Mouse (Mus musculus): Measurements from ENCODE around the gene Sugp2. TPM values are rescaled to one million over a fixed set of nuclear protein-coding genes. Genes with fewer than 3 reads are reported as not detected.

Gene Sugp2
- 31.7 and 32.5 TPM in 2 replicates for polyA plus RNA-seq (2015; fragmentation: Nextera tagmentation; extraction: Ambion mirVana)

- WGBS, result under 1% methylated on average over 67 of the region's 67 CpGs
- Histone ChIP-seq H3K9me3 (replicated peaks) (no peaks in the 10 kb centered on the region), H3K27me3 (no peaks in the 10 kb centered on the region), H3K4me1 (peaks cover 16% of the 10 kb centered on the region), H3K9ac (peak within 1 kb of the TSS; percentile 78), H3K4me2 (replicated peaks) (peak within 1 kb of the TSS; percentile 93), H3K4me3 (replicated peaks) (peak within 1 kb of the TSS; percentile 89), H3K36me3 (peaks cover 44% of the 10 kb centered on the region), H3K27ac (replicated peaks) (peak within 1 kb of the TSS; percentile 97)
- peak; percentile 96 for ATAC-seq (ENCODE audit: insufficient number of reproducible peaks, low FRiP score, low TSS enrichment, low read depth)
These were observed at the start of gene Sugp2, which contains the start of gene Armc6 for GRCm38 (mm10) chr8:70234080-70234780. Sugp2 (plus strand) TSS chr8:70234226. Armc6 (minus strand) TSS chr8:70234466.

GRCm38 (mm10) chr8:70188707-70189106, 45.3 kb upstream of the Sugp2 start:
- Histone ChIP-seq H3K27me3 (no peaks in the 10 kb centered on the region), H3K9ac (no peak overlapping the region), H3K27ac (replicated peaks) (no peak overlapping the region), H3K4me1 (no peaks in the 10 kb centered on the region), H3K9me3 (replicated peaks) (no peaks in the 10 kb centered on the region), H3K36me3 (peaks cover 27% of the 10 kb centered on the region; the same call in 1 of the 2 replicates), H3K4me2 (replicated peaks) (no peak overlapping the region), H3K4me3 (replicated peaks) (no peak overlapping the region)
- 68% methylated on average over 7 of the region's 7 CpGs for WGBS
- no peak for ATAC-seq (ENCODE audit: insufficient number of reproducible peaks, low FRiP score, low TSS enrichment, low read depth)

GRCm38 (mm10) chr8:70193238-70193637, 40.8 kb upstream of the Sugp2 start:
- Histone ChIP-seq H3K4me3 (replicated peaks) (no peak overlapping the region), H3K27me3 (no peaks in the 10 kb centered on the region), H3K9me3 (replicated peaks) (no peaks in the 10 kb centered on the region), H3K4me1 (no peaks in the 10 kb centered on the region), H3K4me2 (replicated peaks) (no peak overlapping the region), H3K36me3 (peaks cover 14% of the 10 kb centered on the region; the same call in 1 of the 2 replicates), H3K9ac (no peak overlapping the region), H3K27ac (replicated peaks) (no peak overlapping the region)
- ATAC-seq (ENCODE audit: insufficient number of reproducible peaks, low FRiP score, low TSS enrichment, low read depth), result no peak
- WGBS, result 61% methylated on average over 5 of the region's 5 CpGs

GRCm38 (mm10) chr8:70194191-70194590, 39.8 kb upstream of the Sugp2 start:
- Histone ChIP-seq H3K9ac (no peak overlapping the region), H3K4me3 (replicated peaks) (no peak overlapping the region), H3K27me3 (no peaks in the 10 kb centered on the region), H3K36me3 (peaks cover 13% of the 10 kb centered on the region; the same call in 1 of the 2 replicates), H3K4me2 (replicated peaks) (no peak overlapping the region), H3K9me3 (replicated peaks) (no peaks in the 10 kb centered on the region), H3K4me1 (no peaks in the 10 kb centered on the region), H3K27ac (replicated peaks) (no peak overlapping the region)
- 78% methylated on average over 3 of the region's 3 CpGs for WGBS
- ATAC-seq (ENCODE audit: insufficient number of reproducible peaks, low FRiP score, low TSS enrichment, low read depth), result no peak

- Histone ChIP-seq H3K4me3 (replicated peaks) (no peak overlapping the region), H3K9me3 (replicated peaks) (no peaks in the 10 kb centered on the region), H3K4me2 (replicated peaks) (no peak overlapping the region), H3K27me3 (no peaks in the 10 kb centered on the region), H3K4me1 (no peaks in the 10 kb centered on the region), H3K9ac (no peak overlapping the region), H3K36me3 (peaks cover 8% of the 10 kb centered on the region; the same call in 1 of the 2 replicates), H3K27ac (replicated peaks) (no peak overlapping the region)
- no peak for ATAC-seq (ENCODE audit: insufficient number of reproducible peaks, low FRiP score, low TSS enrichment, low read depth)
- 75% methylated on average over 2 of the region's 2 CpGs for WGBS
These were observed 38.3 kb upstream of the Sugp2 start for GRCm38 (mm10) chr8:70195762-70196161.

- H3K9ac ChIP-seq, result no peak overlapping the region
- no peaks in the 10 kb centered on the region for H3K4me1 ChIP-seq
- H3K4me3 ChIP-seq (replicated peaks), result no peak overlapping the region
- no peaks in the 10 kb centered on the region for H3K36me3 ChIP-seq
- no peaks in the 10 kb centered on the region for H3K27me3 ChIP-seq
- H3K4me2 ChIP-seq (replicated peaks), result no peak overlapping the region
- H3K9me3 ChIP-seq (replicated peaks), result no peaks in the 10 kb centered on the region
- WGBS, result 48% methylated on average over 7 of the region's 7 CpGs
- ATAC-seq (ENCODE audit: insufficient number of reproducible peaks, low FRiP score, low TSS enrichment, low read depth), result no peak
- no peak overlapping the region for H3K27ac ChIP-seq (replicated peaks)
These were observed 36.4 kb upstream of the Sugp2 start for GRCm38 (mm10) chr8:70197603-70198002.

- no peaks in the 10 kb centered on the region for H3K36me3 ChIP-seq
- no peak overlapping the region for H3K27ac ChIP-seq (replicated peaks)
- H3K4me2 ChIP-seq (replicated peaks), result no peak overlapping the region
- peak; percentile 22; the same call in 1 of the 2 replicates for ATAC-seq (ENCODE audit: insufficient number of reproducible peaks, low FRiP score, low TSS enrichment, low read depth)
- no peak overlapping the region for H3K9ac ChIP-seq
- no peak overlapping the region for H3K4me3 ChIP-seq (replicated peaks)
- no peaks in the 10 kb centered on the region for H3K9me3 ChIP-seq (replicated peaks)
- H3K4me1 ChIP-seq, result no peaks in the 10 kb centered on the region
- no peaks in the 10 kb centered on the region for H3K27me3 ChIP-seq
- 70% methylated on average over 5 of the region's 5 CpGs for WGBS
These were observed 33.8 kb upstream of the Sugp2 start for GRCm38 (mm10) chr8:70200098-70200681.

GRCm38 (mm10) chr8:70201417-70201816, 32.6 kb upstream of the Sugp2 start:
- Histone ChIP-seq H3K4me1 (no peaks in the 10 kb centered on the region), H3K27ac (replicated peaks) (no peak overlapping the region), H3K9ac (no peak overlapping the region), H3K4me3 (replicated peaks) (no peak overlapping the region), H3K27me3 (no peaks in the 10 kb centered on the region), H3K36me3 (no peaks in the 10 kb centered on the region), H3K4me2 (replicated peaks) (no peak overlapping the region), H3K9me3 (replicated peaks) (no peaks in the 10 kb centered on the region)
- ATAC-seq (ENCODE audit: insufficient number of reproducible peaks, low FRiP score, low TSS enrichment, low read depth), result no peak
- WGBS, result 68% methylated on average over 3 of the region's 3 CpGs

- WGBS, result 71% methylated on average over 4 of the region's 4 CpGs
- Histone ChIP-seq H3K4me3 (replicated peaks) (no peak overlapping the region), H3K27me3 (no peaks in the 10 kb centered on the region), H3K36me3 (no peaks in the 10 kb centered on the region), H3K4me2 (replicated peaks) (no peak overlapping the region), H3K9ac (no peak overlapping the region), H3K9me3 (replicated peaks) (no peaks in the 10 kb centered on the region), H3K27ac (replicated peaks) (no peak overlapping the region), H3K4me1 (no peaks in the 10 kb centered on the region)
- ATAC-seq (ENCODE audit: insufficient number of reproducible peaks, low FRiP score, low TSS enrichment, low read depth), result no peak
These were observed 31.0 kb upstream of the Sugp2 start for GRCm38 (mm10) chr8:70203072-70203471.

GRCm38 (mm10) chr8:70204757-70205156, 29.3 kb upstream of the Sugp2 start:
- no peak overlapping the region for H3K9ac ChIP-seq
- H3K4me2 ChIP-seq (replicated peaks), result no peak overlapping the region
- peaks cover 1% of the 10 kb centered on the region; the same call in 1 of the 2 replicates for H3K4me1 ChIP-seq
- 42% methylated on average over 1 of the region's 1 CpGs for WGBS
- no peak for ATAC-seq (ENCODE audit: insufficient number of reproducible peaks, low FRiP score, low TSS enrichment, low read depth)
- no peak overlapping the region for H3K27ac ChIP-seq (replicated peaks)
- no peaks in the 10 kb centered on the region for H3K36me3 ChIP-seq
- no peak overlapping the region for H3K4me3 ChIP-seq (replicated peaks)
- H3K9me3 ChIP-seq (replicated peaks), result no peaks in the 10 kb centered on the region
- no peaks in the 10 kb centered on the region for H3K27me3 ChIP-seq

GRCm38 (mm10) chr8:70208130-70208529, 25.9 kb upstream of the Sugp2 start:
- H3K9ac ChIP-seq, result no peak overlapping the region
- no peak overlapping the region for H3K4me2 ChIP-seq (replicated peaks)
- H3K4me1 ChIP-seq, result peaks cover 22% of the 10 kb centered on the region
- H3K9me3 ChIP-seq (replicated peaks), result no peaks in the 10 kb centered on the region
- no peak overlapping the region for H3K27ac ChIP-seq (replicated peaks)
- H3K36me3 ChIP-seq, result no peaks in the 10 kb centered on the region
- no peak for ATAC-seq (ENCODE audit: insufficient number of reproducible peaks, low FRiP score, low TSS enrichment, low read depth)
- H3K4me3 ChIP-seq (replicated peaks), result no peak overlapping the region
- WGBS, result 43% methylated on average over 1 of the region's 1 CpGs
- H3K27me3 ChIP-seq, result no peaks in the 10 kb centered on the region
